Mouse (Mus musculus) neural tube, embryonic 13.5 days (tissue): Measurements from ENCODE around the gene Sema4c. TPM values are rescaled to one million over a fixed set of nuclear protein-coding genes. Genes with fewer than 3 reads are reported as not detected.
"Not testable (repeated sequence)": the region's sequence is repeated elsewhere in the genome, so short reads cannot be mapped to it uniquely, and the experiment has no call there.

Experiments used
- ATAC-seq: fragments of 200-750 bp; cut with Nextera tagmentation; 2 replicates; pipeline ENCODE4 v1.8.0; 2017; ENCODE audit warnings: low read depth, mild to moderate bottlenecking, moderate TSS enrichment, moderate library complexity
- H3K27ac ChIP-seq: fragments of 300-500 bp; sonication (generic); replicated peaks from 2 replicates; pipeline ENCODE4 v1.5.1; 2015; ENCODE audit warnings: moderate library complexity, mild to moderate bottlenecking, inconsistent platforms
- H3K27me3 ChIP-seq: fragments of 300-500 bp; sonication (generic); 2 replicates; pipeline ENCODE4 v1.6.1; 2015; ENCODE audit warnings: mild to moderate bottlenecking, inconsistent platforms
- H3K36me3 ChIP-seq: fragments of 300-500 bp; sonication (generic); 2 replicates; pipeline ENCODE4 v1.6.1; 2015; ENCODE audit warnings: mild to moderate bottlenecking, inconsistent platforms
- H3K4me1 ChIP-seq: fragments of 300-500 bp; sonication (generic); replicated peaks from 2 replicates; pipeline ENCODE4 v1.6.1; 2015; ENCODE audit warnings: inconsistent platforms
- H3K4me2 ChIP-seq: fragments of 300-500 bp; sonication (generic); 2 replicates; pipeline ENCODE4 v1.6.1; 2015; ENCODE audit warnings: inconsistent platforms, mild to moderate bottlenecking, moderate library complexity
- H3K4me3 ChIP-seq: fragments of 300-500 bp; sonication (generic); 2 replicates; pipeline ENCODE4 v1.5.1; 2015; ENCODE audit warnings: mild to moderate bottlenecking, inconsistent platforms
- H3K9ac ChIP-seq: fragments of 300-500 bp; sonication (generic); 2 replicates; pipeline ENCODE4 v1.6.1; 2015; ENCODE audit warnings: moderate library complexity, mild to moderate bottlenecking, inconsistent platforms
- H3K9me3 ChIP-seq: fragments of 300-500 bp; sonication (generic); 2 replicates; pipeline ENCODE4 v1.6.1; 2016; ENCODE audit warnings: inconsistent platforms
- WGBS: fragments of 180-500 bp; shearing (Covaris S2); methylation state at CpG from one replicate; pipeline ENCODE4 v1.1.7; 2015; 5-methylcytosine and 5-hydroxymethylcytosine counted together
- polyA plus RNA-seq: library from polyadenylated mRNA; unstranded; fragments of >200 nt; fragmentation: Nextera tagmentation; extraction: Ambion mirVana; gene quantifications from 2 replicates; pipeline ENCODE4 v1.2.1, GENCODE M21; 2015

The Sema4c gene
- polyA plus RNA-seq, 1 experiment from 2014 or later: 25.2 TPM

GRCm38 (mm10) chr1:36539186-36539585, 19.0 kb downstream of the Sema4c start, which contains the start of gene Gm42417:
Gm42417 (minus strand) TSS chr1:36539429.
- 65% methylated on average over 9 of the region's 9 CpGs for WGBS

DNA sequence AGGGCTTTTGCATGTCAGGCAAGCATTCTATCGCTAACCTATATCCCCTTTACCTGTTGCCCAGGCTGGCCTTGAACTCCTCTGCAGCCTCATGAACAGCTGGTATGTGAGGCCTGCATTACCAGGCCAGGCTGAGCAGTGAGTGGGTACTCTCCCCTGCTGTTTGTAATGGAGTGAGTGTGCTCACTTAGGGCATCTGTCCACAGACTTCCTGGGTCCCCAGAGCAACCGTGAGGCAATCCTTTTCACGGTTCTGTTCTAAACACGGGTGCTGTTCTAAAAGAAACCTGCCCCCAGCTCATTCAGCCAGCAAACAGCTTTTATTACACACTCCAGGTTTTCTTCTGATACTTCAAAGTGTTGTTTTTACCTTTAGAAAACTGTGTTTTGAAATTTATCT, 19.4 kb downstream of the Sema4c start:
- Histone ChIP-seq H3K36me3 (peaks cover 40% of the 10 kb centered on the region), H3K27me3 (no peaks in the 10 kb centered on the region), H3K27ac (no peak overlapping the region), H3K4me2 (no peak overlapping the region), H3K9ac (no peak overlapping the region), H3K4me3 (no peak overlapping the region), H3K4me1 (no peaks in the 10 kb centered on the region), H3K9me3 (no peaks in the 10 kb centered on the region)
- WGBS: 85% methylated on average over 4 of the region's 4 CpGs
- ATAC-seq: no peak

More at GRCm38 (mm10) chr1:36539186-36539585, 19.0 kb downstream of the Sema4c start, which contains the start of gene Gm42417:
- no peak within 1 kb of the TSS for H3K4me3 ChIP-seq
- H3K4me1 ChIP-seq: no peaks in the 10 kb centered on the region
- no peaks in the 10 kb centered on the region for H3K27me3 ChIP-seq
- no peak for ATAC-seq
- H3K9me3 ChIP-seq: no peaks in the 10 kb centered on the region
- H3K4me2 ChIP-seq: no peak within 1 kb of the TSS
- H3K9ac ChIP-seq: no peak within 1 kb of the TSS; the same call in 1 of the 2 replicates
- H3K27ac ChIP-seq: no peak within 1 kb of the TSS
- H3K36me3 ChIP-seq: peaks cover 40% of the 10 kb centered on the region

DNA sequence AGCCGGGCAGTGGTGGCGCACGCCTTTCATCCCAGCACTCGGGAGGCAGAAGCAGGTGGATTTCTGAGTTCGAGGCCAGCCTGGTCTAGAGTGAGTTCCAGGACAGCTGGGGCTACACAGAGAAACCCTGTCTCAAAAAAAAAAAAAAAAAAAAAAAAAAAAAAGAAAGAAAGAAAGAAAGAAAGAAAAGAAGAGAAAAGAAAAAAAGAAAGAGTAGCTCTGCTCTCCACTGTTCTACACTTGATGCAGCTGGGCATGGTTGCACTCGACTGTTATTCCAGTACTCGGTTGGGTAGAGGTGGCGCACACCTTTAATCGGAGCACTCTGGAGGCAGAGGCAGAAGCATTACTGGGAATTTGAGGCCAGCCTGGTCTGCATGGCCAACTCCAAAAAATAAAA, 21.4 kb downstream of the Sema4c start, which contains the start of gene Ankrd23:
Gene Ankrd23, minus strand, starts transcription at position 101 of the 400 bp plus-strand sequence.
- H3K36me3 ChIP-seq: peaks cover 39% of the 10 kb centered on the region
- not testable (repeated sequence) for ATAC-seq, H3K27ac ChIP-seq, H3K9me3 ChIP-seq, H3K4me3 ChIP-seq, H3K9ac ChIP-seq, H3K4me2 ChIP-seq, H3K4me1 ChIP-seq, H3K27me3 ChIP-seq
- WGBS: 95% methylated on average over 9 of the region's 9 CpGs

- Histone ChIP-seq H3K9ac (no peak overlapping the region), H3K9me3 (no peaks in the 10 kb centered on the region), H3K36me3 (peaks cover 39% of the 10 kb centered on the region), H3K4me1 (no peaks in the 10 kb centered on the region), H3K27me3 (no peaks in the 10 kb centered on the region), H3K4me3 (no peak overlapping the region), H3K4me2 (no peak overlapping the region), H3K27ac (no peak overlapping the region)
- WGBS: 90% methylated on average over 8 of the region's 8 CpGs
- no peak for ATAC-seq
These were observed 21.8 kb downstream of the Sema4c start for GRCm38 (mm10) chr1:36536397-36536728.

DNA sequence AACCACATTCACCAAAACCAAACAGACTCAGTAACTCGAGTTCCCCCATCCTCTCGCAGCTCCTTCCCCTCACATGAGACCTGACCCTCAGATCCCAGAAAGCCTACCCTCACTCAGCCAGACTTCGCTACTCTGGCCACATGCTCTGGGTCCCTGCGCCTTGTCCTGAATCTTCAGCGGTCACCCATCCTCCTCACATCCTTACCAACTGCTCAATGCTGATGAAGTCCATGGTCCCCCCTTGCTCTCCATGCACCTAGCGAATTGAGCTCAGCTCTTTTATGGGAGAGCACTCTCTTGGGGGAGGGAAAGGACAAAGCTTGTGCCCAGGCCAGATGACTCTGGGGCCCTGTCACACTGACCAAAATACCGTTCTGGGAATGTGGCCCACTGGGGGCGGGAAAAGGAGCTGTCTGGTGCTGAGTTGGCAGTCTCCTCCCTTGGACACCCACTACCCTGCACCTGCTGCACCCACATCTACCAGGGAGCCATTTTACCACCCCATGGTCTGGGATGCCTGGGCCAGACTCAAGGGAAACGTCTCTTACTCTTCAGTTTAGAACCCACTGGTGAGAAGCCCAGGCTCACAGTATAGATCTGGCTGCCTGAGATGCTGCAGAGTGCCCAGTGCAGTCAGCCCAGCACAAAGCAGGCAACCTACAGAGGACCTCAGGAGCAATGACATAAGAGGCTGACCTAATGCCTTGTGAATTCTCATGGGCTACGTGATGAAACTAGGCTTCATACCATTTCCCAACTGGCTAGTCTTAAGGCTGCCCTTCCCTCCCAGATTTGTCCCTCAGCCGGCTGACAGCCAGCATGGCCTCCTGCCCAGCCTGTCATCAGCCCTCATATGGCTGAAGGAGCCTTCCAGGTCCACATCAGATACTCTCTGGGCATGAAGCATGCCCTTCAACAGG, 22.4 kb downstream of the Sema4c start:
- H3K4me2 ChIP-seq: no peak overlapping the region
- 87% methylated on average over 11 of the region's 11 CpGs for WGBS
- peaks cover 38% of the 10 kb centered on the region for H3K36me3 ChIP-seq
- ATAC-seq: no peak
- H3K27me3 ChIP-seq: no peaks in the 10 kb centered on the region
- H3K9me3 ChIP-seq: no peaks in the 10 kb centered on the region
- H3K9ac ChIP-seq: no peak overlapping the region
- H3K4me1 ChIP-seq: 0 out of 2 replicates have a peak, but pooled peaks cover 3% of the 10 kb centered on the region
- no peak overlapping the region for H3K4me3 ChIP-seq
- no peak overlapping the region for H3K27ac ChIP-seq

- Histone ChIP-seq H3K9ac (no peak overlapping the region), H3K27me3 (no peaks in the 10 kb centered on the region), H3K4me1 (peaks cover 13% of the 10 kb centered on the region; the same call in 1 of the 2 replicates), H3K9me3 (no peaks in the 10 kb centered on the region), H3K36me3 (peaks cover 27% of the 10 kb centered on the region), H3K27ac (no peak overlapping the region), H3K4me2 (no peak overlapping the region), H3K4me3 (no peak overlapping the region)
- ATAC-seq: no peak
- 81% methylated on average over 6 of the region's 6 CpGs for WGBS
These were observed 23.5 kb downstream of the Sema4c start for GRCm38 (mm10) chr1:36534595-36535058.

GRCm38 (mm10) chr1:36533546-36533945, 24.6 kb downstream of the Sema4c start:
- WGBS: 85% methylated on average over 6 of the region's 6 CpGs
- Histone ChIP-seq H3K27me3 (no peaks in the 10 kb centered on the region), H3K36me3 (peaks cover 16% of the 10 kb centered on the region; the same call in 1 of the 2 replicates), H3K9me3 (no peaks in the 10 kb centered on the region), H3K4me1 (peaks cover 14% of the 10 kb centered on the region; the same call in 1 of the 2 replicates), H3K4me3 (no peak overlapping the region), H3K9ac (no peak overlapping the region), H3K4me2 (no peak overlapping the region), H3K27ac (no peak overlapping the region)
- ATAC-seq: no peak

DNA sequence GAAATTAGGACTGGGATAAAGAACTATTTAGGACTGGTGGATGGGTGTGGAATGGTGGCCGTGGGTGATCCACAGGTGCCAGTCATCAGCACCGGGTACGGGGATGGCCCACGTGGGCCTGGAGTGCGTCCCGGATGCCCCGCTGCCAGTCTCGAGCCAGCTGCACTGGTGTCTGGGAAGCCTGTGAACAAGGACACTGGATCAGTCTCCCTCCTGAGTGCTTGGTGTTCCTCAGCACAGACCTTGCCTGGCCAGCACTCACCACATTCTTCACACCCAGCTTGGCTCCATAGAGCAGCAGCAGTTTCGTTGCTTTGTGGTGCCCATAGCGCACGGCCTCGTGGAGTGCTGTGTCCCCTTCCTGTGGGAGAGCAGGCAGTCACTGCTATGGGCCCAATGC, 26.7 kb downstream of the Sema4c start:
- H3K36me3 ChIP-seq: peaks cover 19% of the 10 kb centered on the region
- 86% methylated on average over 12 of the region's 12 CpGs for whole genome bisulfite sequencing
- no peak for ATAC-seq

DNA sequence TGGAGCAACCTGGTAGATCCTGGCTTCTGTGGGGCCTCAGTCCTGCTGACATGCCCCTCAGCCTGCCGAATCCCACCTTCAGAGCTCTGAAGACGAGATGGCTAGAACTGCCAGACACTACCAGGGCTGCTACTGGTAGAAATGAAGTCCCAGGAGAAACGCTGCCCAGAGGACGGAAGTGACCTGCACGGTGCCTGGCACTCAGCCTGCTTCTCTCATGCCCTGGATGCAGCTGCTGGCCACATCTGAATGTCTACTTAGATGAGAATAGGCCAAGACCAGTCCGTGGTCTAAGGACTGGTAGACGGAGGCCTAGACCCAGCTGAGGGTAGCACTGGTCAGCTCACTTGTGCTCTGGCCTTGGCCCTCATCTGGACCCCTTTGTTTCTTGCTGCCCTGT, 27.2 kb downstream of the Sema4c start:
- Histone ChIP-seq H3K27me3 (no peaks in the 10 kb centered on the region), H3K4me1 (peaks cover 30% of the 10 kb centered on the region; the same call in 1 of the 2 replicates), H3K9ac (no peak overlapping the region), H3K9me3 (no peaks in the 10 kb centered on the region), H3K27ac (no peak overlapping the region), H3K4me2 (no peak overlapping the region), H3K36me3 (peaks cover 24% of the 10 kb centered on the region), H3K4me3 (no peak overlapping the region)
- 89% methylated on average over 7 of the region's 7 CpGs for WGBS
- ATAC-seq: no peak

More for the DNA sequence above, 26.7 kb downstream of the Sema4c start:
- H3K9ac ChIP-seq: no peak overlapping the region
- H3K4me2 ChIP-seq: no peak overlapping the region
- H3K4me3 ChIP-seq: no peak overlapping the region
- no peaks in the 10 kb centered on the region for H3K9me3 ChIP-seq
- no peak overlapping the region for H3K27ac ChIP-seq
- peaks cover 30% of the 10 kb centered on the region; the same call in 1 of the 2 replicates for H3K4me1 ChIP-seq
- H3K27me3 ChIP-seq: no peaks in the 10 kb centered on the region

DNA sequence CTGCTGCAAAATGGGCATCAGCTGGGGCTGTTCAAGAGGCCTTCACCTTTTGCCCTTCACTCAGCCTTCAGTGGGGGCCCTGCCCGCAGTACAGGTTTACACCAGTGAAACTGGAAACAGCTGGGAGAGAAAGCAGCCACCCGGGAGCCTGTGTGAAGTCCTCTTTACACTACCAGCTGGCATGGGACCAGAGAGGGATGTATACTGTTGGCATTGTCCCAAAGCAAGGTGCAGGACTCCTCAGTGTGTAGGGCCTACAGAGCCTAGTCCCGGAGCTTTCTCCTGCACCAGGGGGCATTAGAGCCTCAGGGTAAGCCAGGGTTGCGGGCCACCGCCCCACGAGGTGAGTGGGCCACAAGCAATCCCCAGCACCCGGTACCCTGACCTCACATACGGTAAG, 27.7 kb downstream of the Sema4c start:
- no peak overlapping the region for H3K4me3 ChIP-seq
- H3K27me3 ChIP-seq: no peaks in the 10 kb centered on the region
- 72% methylated on average over 8 of the region's 8 CpGs for WGBS
- ATAC-seq: no peak
- H3K9ac ChIP-seq: no peak overlapping the region
- no peak overlapping the region for H3K27ac ChIP-seq
- H3K4me2 ChIP-seq: no peak overlapping the region
- H3K9me3 ChIP-seq: no peaks in the 10 kb centered on the region
- peaks cover 28% of the 10 kb centered on the region for H3K36me3 ChIP-seq
- peaks cover 30% of the 10 kb centered on the region; the same call in 1 of the 2 replicates for H3K4me1 ChIP-seq

- peaks cover 30% of the 10 kb centered on the region; the same call in 1 of the 2 replicates for H3K4me1 ChIP-seq
- ATAC-seq: no peak
- H3K27ac ChIP-seq: no peak overlapping the region
- no peak overlapping the region for H3K9ac ChIP-seq
- H3K9me3 ChIP-seq: no peaks in the 10 kb centered on the region
- H3K4me2 ChIP-seq: no peak overlapping the region
- H3K27me3 ChIP-seq: no peaks in the 10 kb centered on the region
- no peak overlapping the region for H3K4me3 ChIP-seq
- H3K36me3 ChIP-seq: peaks cover 35% of the 10 kb centered on the region
- 96% methylated on average over 4 of the region's 4 CpGs for WGBS
These were observed 28.3 kb downstream of the Sema4c start for GRCm38 (mm10) chr1:36529875-36530274.

- no peak overlapping the region for H3K4me2 ChIP-seq
- no peak overlapping the region for H3K27ac ChIP-seq
- H3K27me3 ChIP-seq: no peaks in the 10 kb centered on the region
- ATAC-seq: no peak
- H3K36me3 ChIP-seq: peaks cover 41% of the 10 kb centered on the region
- WGBS: 95% methylated on average over 4 of the region's 4 CpGs
- no peak overlapping the region for H3K4me3 ChIP-seq
- peaks cover 34% of the 10 kb centered on the region; the same call in 1 of the 2 replicates for H3K4me1 ChIP-seq
- H3K9ac ChIP-seq: no peak overlapping the region
- H3K9me3 ChIP-seq: no peaks in the 10 kb centered on the region
These were observed 28.9 kb downstream of the Sema4c start for GRCm38 (mm10) chr1:36529274-36529673.
